Mouse (Mus musculus) lung, postnatal 0 days (tissue): ENCODE measurements around the gene Zfp266.

Experiments
- CTCF ChIP-seq: IDR thresholded peaks from 2 replicates; pipeline ENCODE4 v1.5.1; 2016; ENCODE audit warnings: antibody characterized with exemption, mild to moderate bottlenecking
- EP300 ChIP-seq: IDR thresholded peaks from 2 replicates; pipeline ENCODE4 v1.6.1; 2016; ENCODE audit warnings: antibody characterized with exemption, mild to moderate bottlenecking, control low read depth

DNA sequence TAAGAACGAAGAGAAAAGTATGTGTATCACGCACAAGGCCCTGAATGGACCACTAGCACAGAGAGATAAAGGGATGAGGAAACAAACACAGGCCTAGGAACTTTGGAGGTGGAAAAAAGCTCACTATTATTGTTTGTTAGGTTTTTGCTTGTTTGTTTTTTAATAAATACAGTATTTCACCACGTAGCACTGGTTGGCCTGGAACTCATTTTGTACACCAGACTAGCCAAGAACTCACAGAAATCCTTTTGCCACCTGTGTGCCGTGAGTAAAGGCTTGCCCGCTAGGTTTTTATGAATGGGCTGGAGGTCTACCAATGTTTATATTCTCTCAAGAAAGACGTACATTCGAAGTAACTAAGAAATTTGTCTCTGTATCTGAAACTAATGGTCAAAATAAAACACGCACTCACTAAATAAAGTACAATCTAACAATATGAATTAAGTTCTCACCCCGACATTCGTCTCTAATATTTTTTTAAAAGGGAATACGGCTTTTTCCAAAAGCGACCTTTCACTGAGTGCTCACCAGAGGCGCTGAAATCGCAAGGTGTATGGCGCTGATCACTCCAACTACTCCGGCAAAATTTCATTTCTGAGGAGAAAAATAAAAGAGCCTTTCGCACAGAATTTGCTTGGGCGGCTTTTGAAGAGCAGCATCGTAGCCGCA is 29.2 kb downstream of the Zfp266 start:
- TF ChIP-seq EP300, result no peak
- no peak for TF ChIP-seq CTCF
